In the genomic region with DNA sequence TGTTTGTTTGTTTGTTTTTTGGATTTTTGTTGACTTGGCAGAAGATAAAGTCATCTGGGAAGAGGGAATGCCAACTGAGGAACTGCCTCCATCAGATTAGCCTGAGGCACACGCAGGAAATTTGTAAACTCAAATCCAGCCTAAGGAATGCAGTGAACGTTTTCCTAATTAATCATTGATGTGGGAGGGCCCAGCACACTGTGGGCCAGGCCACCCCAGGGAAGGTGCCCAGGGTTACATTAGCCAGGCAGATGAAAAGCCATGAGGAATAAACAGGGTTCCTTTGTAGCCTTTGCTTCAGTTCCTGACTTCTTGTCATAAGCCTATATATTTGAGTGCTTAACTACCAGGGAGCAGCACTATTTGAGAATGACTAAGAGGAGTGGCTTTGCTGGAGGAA, we compare ENCODE assay signal across 20 mouse cellular contexts. TPM values are rescaled to one million over a fixed set of nuclear protein-coding genes. Genes with fewer than 3 reads are reported as not detected.
"Had no signal": no experiment of that assay in that cellular context is flagged by ENCODE, and none has a peak within 500 bp of the region (broad histone marks: within the 10 kb centered on the region; RNA-seq: fewer than 3 reads in every experiment).

No protein-coding gene starts in this region.

- ATAC-seq: intestine, embryonic 15.5 days; liver, postnatal 0 days; lung, postnatal 0 days; midbrain, embryonic 13.5 days; midbrain, embryonic 16.5 days had no signal

- H3K4me1 ChIP-seq: intestine, embryonic 15.5 days; limb, embryonic 12.5 days; limb, embryonic 15.5 days; stomach, embryonic 15.5 days had no signal

- H3K27ac ChIP-seq: intestine, embryonic 15.5 days; limb, embryonic 12.5 days; limb, embryonic 15.5 days; liver, embryonic 14.5 days; macrophage; midbrain, embryonic 10.5 days; midbrain, embryonic 13.5 days; neural tube, embryonic 13.5 days; stomach, embryonic 15.5 days had no signal

- H3K4me2 ChIP-seq: intestine, embryonic 15.5 days; limb, embryonic 12.5 days; limb, embryonic 15.5 days; liver, embryonic 11.5 days; lung, embryonic 14.5 days; midbrain, embryonic 13.5 days; neural tube, embryonic 13.5 days; stomach, embryonic 15.5 days had no signal

- DNase-seq: left cerebral cortex, postnatal 4 days; liver, postnatal 0 days; lung, embryonic 14.5 days; retina, postnatal 1 day; right cerebral cortex, postnatal 25 days; spleen, adult 18-20 months; thymus, postnatal 25 days had no signal

- H3K9ac ChIP-seq: intestine, embryonic 15.5 days; limb, embryonic 12.5 days; limb, embryonic 15.5 days; liver, embryonic 14.5 days; liver, postnatal 0 days; lung, embryonic 14.5 days; midbrain, embryonic 13.5 days; neural tube, embryonic 13.5 days; stomach, embryonic 15.5 days had no signal

- H3K27me3 ChIP-seq: intestine, embryonic 15.5 days; limb, embryonic 12.5 days; limb, embryonic 15.5 days; midbrain, embryonic 13.5 days; neural tube, embryonic 13.5 days; stomach, embryonic 15.5 days had no signal

- H3K36me3 ChIP-seq: intestine, embryonic 15.5 days; limb, embryonic 12.5 days; limb, embryonic 15.5 days; midbrain, embryonic 10.5 days; midbrain, embryonic 13.5 days; neural tube, embryonic 13.5 days; stomach, embryonic 15.5 days had no signal

- H3K4me3 ChIP-seq: intestine, embryonic 15.5 days; limb, embryonic 12.5 days; limb, embryonic 15.5 days; midbrain, embryonic 10.5 days; midbrain, embryonic 13.5 days; neural tube, embryonic 13.5 days; stomach, embryonic 15.5 days had no signal

- H3K9me3 ChIP-seq: intestine, embryonic 15.5 days; stomach, embryonic 15.5 days had no signal

RNA-seq across cellular contexts. Expression of gene Ccdc185, which starts 44.1 kb away (rescaled TPM):
- polyA plus RNA-seq: intestine, embryonic 15.5 days; limb, embryonic 12.5 days; limb, embryonic 15.5 days; liver, embryonic 11.5 days; liver, embryonic 14.5 days; liver, postnatal 0 days; lung, embryonic 14.5 days; lung, postnatal 0 days; macrophage; midbrain, embryonic 10.5 days; midbrain, embryonic 13.5 days; midbrain, embryonic 16.5 days; neural tube, embryonic 13.5 days; stomach, embryonic 15.5 days; thymus, postnatal 0 days had no signal

RNA-seq across cellular contexts. Expression of gene Susd4, which starts 58.8 kb away (rescaled TPM):
- polyA plus RNA-seq: macrophage had no signal
